14 mouse cellular contexts compared by ENCODE assay signal in the genomic region with DNA sequence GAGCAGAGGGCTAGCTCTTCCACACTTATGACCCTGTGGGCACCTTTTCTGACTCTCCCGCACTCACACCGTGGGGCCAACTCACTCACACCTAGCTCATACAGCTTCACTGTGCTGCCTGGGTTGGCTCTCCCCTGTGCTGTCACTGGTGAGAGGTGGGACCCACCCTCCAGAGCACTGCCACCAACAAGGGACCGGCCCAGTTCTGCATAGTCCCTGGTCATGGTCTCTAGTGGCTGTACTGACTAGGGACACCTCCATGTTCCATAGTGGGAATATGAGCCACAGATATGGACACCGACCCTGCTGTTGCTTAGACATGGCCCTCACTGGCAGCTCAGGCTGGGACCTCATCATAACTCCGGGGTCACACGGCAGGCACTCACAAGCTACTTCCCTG.
"Had no signal": no experiment of that assay in that cellular context is flagged by ENCODE, and none has a peak within 500 bp of the region (broad histone marks: within the 10 kb centered on the region; RNA-seq: fewer than 3 reads in every experiment).

No protein-coding gene starts in this region.

- H3K36me3 ChIP-seq: liver, embryonic 12.5 days; lung, embryonic 15.5 days; midbrain, embryonic 12.5 days had no signal

- H3K4me1 ChIP-seq: liver, embryonic 12.5 days; lung, embryonic 15.5 days; megakaryocyte, embryonic 14.5 days; midbrain, embryonic 12.5 days had no signal

- H3K4me3 ChIP-seq: layer of hippocampus, adult 2 months; liver, embryonic 12.5 days; lung, embryonic 15.5 days; megakaryocyte, embryonic 14.5 days; midbrain, embryonic 12.5 days had no signal

- H3K27me3 ChIP-seq: liver, embryonic 12.5 days; lung, embryonic 15.5 days; midbrain, embryonic 12.5 days had no signal

- ATAC-seq: intestine, postnatal 0 days; liver, embryonic 12.5 days; liver, postnatal 0 days had no signal

- H3K27ac ChIP-seq: kidney, postnatal 0 days; layer of hippocampus, adult 2 months; liver, embryonic 12.5 days; lung, embryonic 15.5 days; macrophage; midbrain, embryonic 12.5 days had no signal

- H3K9me3 ChIP-seq: liver, embryonic 12.5 days; lung, embryonic 15.5 days; megakaryocyte, embryonic 14.5 days; midbrain, embryonic 12.5 days had no signal

- H3K9ac ChIP-seq: liver, embryonic 12.5 days; liver, postnatal 0 days; lung, embryonic 15.5 days; midbrain, embryonic 12.5 days had no signal

- DNase-seq: kidney, adult 8-10 months; kidney, postnatal 4 days; liver, postnatal 0 days; lung, postnatal 14 days; spleen, adult 18-20 months; thymus, postnatal 36 days had no signal

- H3K4me2 ChIP-seq: liver, embryonic 12.5 days; lung, embryonic 15.5 days; midbrain, embryonic 12.5 days had no signal
